Mouse (Mus musculus) limb, embryonic 11.5 days (tissue): ENCODE measurements around the gene Slc39a10. TPM values are rescaled to one million over a fixed set of nuclear protein-coding genes. Genes with fewer than 3 reads are reported as not detected.

Experiments used
- ATAC-seq: fragments of 200-750 bp; cut with Nextera tagmentation; 2 replicates; pipeline ENCODE4 v1.8.0; 2017; ENCODE audit warnings: low read depth; ENCODE audit not compliant: insufficient number of reproducible peaks, low FRiP score, low TSS enrichment
- DNase-seq: peaks from one replicate; pipeline ENCODE4 v3.0.0-alpha.2; 2015; ENCODE audit warnings: low spot score
- H3K27ac ChIP-seq: fragments of 300-500 bp; sonication (generic); replicated peaks from 2 replicates; pipeline ENCODE4 v1.5.1; 2014; ENCODE audit warnings: low read depth, mild to moderate bottlenecking, low read length
- H3K27me3 ChIP-seq: fragments of 300-500 bp; sonication (generic); 2 replicates; pipeline ENCODE4 v1.6.1; 2014; ENCODE audit warnings: mild to moderate bottlenecking, low read length, mixed read lengths; ENCODE audit not compliant: control insufficient read depth, insufficient read depth
- H3K36me3 ChIP-seq: fragments of 300-500 bp; sonication (generic); 2 replicates; pipeline ENCODE4 v1.6.1; 2014; ENCODE audit warnings: mild to moderate bottlenecking, low read length, moderate library complexity, mixed read lengths; ENCODE audit not compliant: control insufficient read depth, insufficient read depth
- H3K4me1 ChIP-seq: fragments of 300-500 bp; sonication (generic); 2 replicates; pipeline ENCODE4 v1.6.1; 2014; ENCODE audit warnings: low read length, mixed read lengths; ENCODE audit not compliant: control insufficient read depth, insufficient read depth
- H3K4me2 ChIP-seq: fragments of 300-500 bp; sonication (generic); 2 replicates; pipeline ENCODE4 v1.6.1; 2014; ENCODE audit warnings: low read depth, mild to moderate bottlenecking, moderate library complexity; ENCODE audit not compliant: severe bottlenecking
- H3K4me3 ChIP-seq: fragments of 300-500 bp; sonication (generic); 2 replicates; pipeline ENCODE4 v1.5.1; 2014; ENCODE audit warnings: low read depth, low read length
- H3K9ac ChIP-seq: fragments of 300-500 bp; sonication (generic); 2 replicates; pipeline ENCODE4 v1.6.1; 2014; ENCODE audit warnings: mild to moderate bottlenecking, low read length
- H3K9me3 ChIP-seq: fragments of 300-500 bp; sonication (generic); 2 replicates; pipeline ENCODE4 v1.6.1; 2016; ENCODE audit warnings: low read length; ENCODE audit not compliant: control insufficient read depth
- WGBS: fragments of 180-500 bp; shearing (Covaris S2); extraction: QIAGEN DNeasy Blood & Tissue Kit; methylation state at CpG from one replicate; pipeline ENCODE4 v1.1.7; 2014; 5-methylcytosine and 5-hydroxymethylcytosine counted together
- polyA plus RNA-seq: library from polyadenylated mRNA; unstranded; fragments of >200 nt; fragmentation: Nextera tagmentation; extraction: Ambion mirVana; gene quantifications from 2 replicates; pipeline ENCODE4 v1.2.1, GENCODE M21; 2014

Slc39a10 gene
- polyA plus RNA-seq: 68.5 and 73.7 TPM in 2 replicates

DNA sequence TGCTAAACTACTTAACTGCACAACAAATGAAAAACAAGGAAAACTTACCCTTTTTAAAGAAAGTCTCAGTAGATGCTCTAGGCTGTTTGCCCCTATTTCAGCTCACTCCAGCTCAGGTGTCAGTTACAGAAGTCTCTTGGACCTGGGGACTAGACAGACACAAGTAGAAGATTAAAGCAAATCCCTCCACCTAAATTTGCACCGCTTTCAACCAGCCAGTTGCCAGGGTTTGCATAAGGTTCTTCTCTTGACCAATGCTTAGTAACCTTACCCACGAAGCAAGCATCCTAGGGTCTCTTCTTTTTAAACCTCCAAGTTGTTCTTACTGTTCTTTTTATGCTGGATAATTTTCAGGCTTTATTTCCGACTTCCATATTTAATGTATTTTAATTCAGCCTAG, at the start of gene Slc39a10:
Slc39a10 (minus strand) TSS at position 101 of the 400 bp plus-strand sequence.
- H3K9me3 ChIP-seq: no peaks in the 10 kb centered on the region
- 57% methylated on average over 3 of the region's 3 CpGs for WGBS

DNA sequence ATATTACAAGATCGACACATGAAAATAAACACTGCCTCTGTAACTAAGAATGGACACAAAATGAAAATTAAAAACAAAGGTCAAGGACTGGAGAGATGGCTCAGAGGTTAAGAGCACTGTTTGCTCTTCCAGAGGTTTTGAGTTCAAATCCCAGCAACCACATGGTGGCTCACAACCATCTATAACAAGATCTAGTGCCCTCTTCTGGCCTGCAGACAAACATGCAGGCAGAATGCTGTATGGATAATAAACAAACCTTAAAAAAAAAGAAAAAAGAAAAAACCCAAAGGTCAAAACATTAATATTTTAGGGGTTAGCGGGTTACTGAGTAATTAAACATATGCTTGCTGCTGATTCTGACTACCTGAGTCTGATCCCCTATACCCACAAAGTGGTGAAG, 46.6 kb upstream of the Slc39a10 start:
- no peak for DNase-seq
- 88% methylated on average over 2 of the region's 2 CpGs for WGBS
- no peak overlapping the region for H3K4me2 ChIP-seq
- no peaks in the 10 kb centered on the region for H3K4me1 ChIP-seq
- no peak for ATAC-seq
- H3K27me3 ChIP-seq: no peaks in the 10 kb centered on the region
- H3K4me3 ChIP-seq: no peak overlapping the region
- H3K27ac ChIP-seq: no peak overlapping the region
- H3K9ac ChIP-seq: no peak overlapping the region
- H3K36me3 ChIP-seq: no peaks in the 10 kb centered on the region
- no peaks in the 10 kb centered on the region for H3K9me3 ChIP-seq

More for the DNA sequence above, at the start of gene Slc39a10:
- H3K4me3 ChIP-seq: no peak within 1 kb of the TSS
- no peaks in the 10 kb centered on the region for H3K36me3 ChIP-seq
- DNase-seq (no peak), ATAC-seq (no peak)
- H3K4me2 ChIP-seq: no peak within 1 kb of the TSS
- 0 out of 2 replicates have a peak, but pooled peaks cover 2% of the 10 kb centered on the region for H3K4me1 ChIP-seq
- H3K27me3 ChIP-seq: no peaks in the 10 kb centered on the region
- no peak within 1 kb of the TSS for H3K27ac ChIP-seq
- no peak within 1 kb of the TSS for H3K9ac ChIP-seq

DNA sequence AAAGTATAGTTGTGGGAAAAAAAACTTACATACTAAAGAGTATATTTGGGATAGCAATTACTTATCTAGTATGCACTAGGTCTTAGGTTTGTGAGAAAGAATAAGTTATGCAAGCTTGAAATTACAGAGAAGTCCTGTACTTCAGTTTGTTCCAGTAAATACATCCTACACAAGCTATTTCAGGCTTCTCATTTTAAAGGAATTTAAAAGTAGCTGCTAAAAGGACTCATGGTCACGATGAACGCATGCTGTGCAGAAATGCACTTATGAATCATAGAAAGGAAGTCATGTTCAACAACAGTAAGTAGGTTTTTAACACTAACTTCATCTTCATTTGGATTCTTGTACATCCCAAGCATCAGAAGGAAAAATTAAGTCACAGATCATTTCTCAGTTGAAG, 45.0 kb upstream of the Slc39a10 start:
- no peak overlapping the region for H3K27ac ChIP-seq
- no peak for ATAC-seq
- 85% methylated on average over 2 of the region's 2 CpGs for WGBS
- no peaks in the 10 kb centered on the region for H3K36me3 ChIP-seq
- no peaks in the 10 kb centered on the region for H3K9me3 ChIP-seq
- H3K4me2 ChIP-seq: no peak overlapping the region
- H3K9ac ChIP-seq: no peak overlapping the region
- DNase-seq: no peak
- H3K27me3 ChIP-seq: no peaks in the 10 kb centered on the region
- H3K4me3 ChIP-seq: no peak overlapping the region
- H3K4me1 ChIP-seq: no peaks in the 10 kb centered on the region

DNA sequence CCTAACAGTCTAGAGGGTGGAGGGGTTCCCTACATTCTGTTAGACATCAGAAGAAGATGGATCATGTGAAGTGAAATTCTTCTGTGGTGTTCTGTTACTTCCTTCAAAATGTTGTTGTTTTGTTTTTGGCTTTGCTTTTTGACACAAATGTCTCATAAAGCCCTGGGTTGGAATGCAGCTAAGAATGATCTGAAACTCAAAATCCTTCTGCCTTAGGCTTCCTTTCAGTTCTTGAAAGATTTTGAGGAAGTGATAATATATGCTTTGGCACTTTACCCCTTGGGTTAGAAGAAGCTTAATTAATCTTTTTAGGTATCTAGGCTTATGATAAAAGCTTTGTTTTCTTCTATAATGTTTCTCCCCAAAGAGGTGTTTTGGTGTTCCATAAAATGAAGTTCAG, 34.5 kb upstream of the Slc39a10 start:
- H3K9ac ChIP-seq: no peak overlapping the region
- H3K4me1 ChIP-seq: no peaks in the 10 kb centered on the region
- no peak for ATAC-seq
- no peaks in the 10 kb centered on the region for H3K36me3 ChIP-seq
- DNase-seq: no peak
- no peaks in the 10 kb centered on the region for H3K27me3 ChIP-seq
- H3K4me2 ChIP-seq: no peak overlapping the region
- H3K27ac ChIP-seq: no peak overlapping the region
- no peak overlapping the region for H3K4me3 ChIP-seq
- no peaks in the 10 kb centered on the region for H3K9me3 ChIP-seq

DNA sequence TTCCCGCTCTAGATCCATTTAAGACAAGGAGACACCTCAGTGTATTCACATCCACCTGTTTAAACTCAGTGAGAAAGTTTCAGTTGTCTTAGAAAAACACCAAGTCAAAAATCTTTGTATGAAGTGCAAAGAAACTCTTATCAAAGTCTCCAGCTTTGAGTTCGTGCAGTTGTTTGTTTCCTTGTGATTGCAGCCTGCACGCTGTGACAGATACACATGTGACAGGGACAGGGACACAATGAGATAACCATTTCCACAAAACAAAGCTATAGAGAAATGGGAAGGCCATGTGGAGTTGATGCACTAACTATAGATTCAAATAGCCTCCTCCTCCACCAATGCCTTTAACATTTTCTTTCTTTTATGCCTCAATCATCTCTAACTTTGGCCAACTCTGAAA, 33.6 kb upstream of the Slc39a10 start:
- no peak overlapping the region for H3K4me3 ChIP-seq
- H3K36me3 ChIP-seq: no peaks in the 10 kb centered on the region
- H3K9ac ChIP-seq: no peak overlapping the region
- DNase-seq (no peak), ATAC-seq (no peak)
- no peak overlapping the region for H3K27ac ChIP-seq
- H3K4me2 ChIP-seq: no peak overlapping the region
- H3K4me1 ChIP-seq: no peaks in the 10 kb centered on the region
- no peaks in the 10 kb centered on the region for H3K9me3 ChIP-seq
- 85% methylated on average over 3 of the region's 3 CpGs for WGBS
- no peaks in the 10 kb centered on the region for H3K27me3 ChIP-seq

DNA sequence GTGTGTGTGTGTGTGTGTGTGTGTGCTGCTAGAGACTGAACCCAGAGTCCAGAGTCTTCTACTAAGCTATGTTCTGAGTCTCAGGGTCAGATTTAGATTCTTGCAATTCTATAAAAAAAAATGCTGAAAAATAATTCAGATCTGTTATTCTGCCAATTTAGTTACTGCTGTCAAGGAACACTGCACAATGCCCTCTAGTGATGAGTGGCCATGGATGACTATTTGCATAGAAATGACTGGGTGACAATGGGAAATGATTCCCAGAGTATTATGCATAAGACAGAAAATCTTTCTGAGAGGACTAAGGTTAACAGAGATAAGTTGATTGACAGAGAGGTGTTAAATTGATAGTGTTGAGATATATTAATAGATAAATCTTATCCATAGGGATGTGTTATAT, 32.3 kb upstream of the Slc39a10 start:
- no peak overlapping the region for H3K27ac ChIP-seq
- no peak for ATAC-seq

DNA sequence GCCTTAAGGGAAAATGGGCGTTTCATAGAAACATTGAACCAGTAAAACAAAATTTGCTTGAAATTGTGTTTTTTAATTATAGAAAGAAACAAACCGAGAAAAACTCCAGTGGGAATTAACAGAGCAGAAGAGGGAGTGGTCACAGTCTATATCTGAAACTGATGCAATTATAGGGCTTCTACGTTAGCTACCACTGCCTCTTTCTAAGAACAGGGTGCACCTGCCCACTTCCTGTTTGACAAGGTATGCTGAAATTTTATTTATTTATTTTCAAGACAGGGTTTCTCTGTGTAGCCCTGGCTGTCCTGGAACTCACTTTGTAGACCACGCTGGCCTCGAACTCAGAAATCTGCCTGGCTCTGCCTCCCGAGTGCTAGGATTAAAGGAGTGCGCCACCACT, 30.3 kb upstream of the Slc39a10 start:
- Histone ChIP-seq H3K4me3 (no peak overlapping the region), H3K27ac (no peak overlapping the region), H3K36me3 (no peaks in the 10 kb centered on the region), H3K4me2 (no peak overlapping the region), H3K27me3 (no peaks in the 10 kb centered on the region), H3K9ac (no peak overlapping the region), H3K9me3 (no peaks in the 10 kb centered on the region), H3K4me1 (no peaks in the 10 kb centered on the region)
- DNase-seq (no peak), ATAC-seq (no peak)
- WGBS: 88% methylated on average over 7 of the region's 7 CpGs

More for the DNA sequence above, 32.3 kb upstream of the Slc39a10 start:
- DNase-seq: no peak
- Histone ChIP-seq H3K27me3 (no peaks in the 10 kb centered on the region), H3K4me1 (no peaks in the 10 kb centered on the region), H3K9ac (no peak overlapping the region), H3K4me3 (no peak overlapping the region), H3K4me2 (no peak overlapping the region), H3K9me3 (no peaks in the 10 kb centered on the region), H3K36me3 (no peaks in the 10 kb centered on the region)

DNA sequence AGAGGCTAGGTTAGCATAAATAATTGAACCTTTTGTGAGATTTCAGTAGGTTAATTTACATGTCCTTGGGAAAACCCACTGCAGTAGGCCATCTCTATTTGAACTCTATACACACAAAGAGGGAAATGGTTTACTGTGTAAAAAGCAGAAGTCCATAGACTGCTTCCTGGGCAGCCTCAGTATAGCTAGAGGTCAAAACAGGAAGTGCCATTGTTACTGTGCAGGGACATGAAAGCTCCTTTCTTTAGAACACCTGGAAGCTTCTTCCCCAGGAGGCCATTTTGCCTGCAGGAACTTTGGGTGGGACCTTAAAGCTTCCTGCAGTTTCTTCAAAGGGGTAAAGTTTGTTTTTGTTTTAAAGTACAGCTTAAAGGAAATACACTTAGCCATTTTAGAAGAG, 29.0 kb upstream of the Slc39a10 start:
- Histone ChIP-seq H3K9me3 (no peaks in the 10 kb centered on the region), H3K4me2 (no peak overlapping the region), H3K4me1 (no peaks in the 10 kb centered on the region), H3K36me3 (no peaks in the 10 kb centered on the region), H3K27me3 (no peaks in the 10 kb centered on the region), H3K27ac (no peak overlapping the region), H3K9ac (no peak overlapping the region), H3K4me3 (no peak overlapping the region)
- DNase-seq (no peak), ATAC-seq (no peak)

DNA sequence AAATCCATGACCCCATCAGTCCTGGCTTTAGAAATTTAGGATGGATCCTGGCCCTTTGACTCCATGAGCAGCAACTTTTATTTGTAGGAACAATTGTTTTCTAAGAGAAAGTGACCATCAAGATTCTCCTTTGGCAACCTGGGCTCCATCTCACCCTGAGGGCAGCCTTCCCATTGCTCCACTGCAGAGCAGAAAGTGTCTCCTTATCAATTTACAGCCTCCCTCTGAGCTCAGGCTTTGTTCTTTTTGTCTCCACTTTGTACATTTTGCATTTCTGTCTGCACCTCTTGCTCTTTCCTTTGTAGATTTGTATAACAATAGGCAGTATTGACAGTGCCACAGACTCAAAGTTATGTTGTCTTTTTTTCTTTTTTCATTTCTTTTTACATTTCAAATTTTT, 23.6 kb upstream of the Slc39a10 start:
- Histone ChIP-seq H3K9me3 (no peaks in the 10 kb centered on the region), H3K36me3 (no peaks in the 10 kb centered on the region), H3K9ac (no peak overlapping the region), H3K4me1 (no peaks in the 10 kb centered on the region), H3K27me3 (no peaks in the 10 kb centered on the region), H3K27ac (no peak overlapping the region), H3K4me3 (no peak overlapping the region), H3K4me2 (no peak overlapping the region)
- ATAC-seq (no peak), DNase-seq (no peak)
